ENCODE assay signal across 8 mouse cellular contexts in the genomic region with DNA sequence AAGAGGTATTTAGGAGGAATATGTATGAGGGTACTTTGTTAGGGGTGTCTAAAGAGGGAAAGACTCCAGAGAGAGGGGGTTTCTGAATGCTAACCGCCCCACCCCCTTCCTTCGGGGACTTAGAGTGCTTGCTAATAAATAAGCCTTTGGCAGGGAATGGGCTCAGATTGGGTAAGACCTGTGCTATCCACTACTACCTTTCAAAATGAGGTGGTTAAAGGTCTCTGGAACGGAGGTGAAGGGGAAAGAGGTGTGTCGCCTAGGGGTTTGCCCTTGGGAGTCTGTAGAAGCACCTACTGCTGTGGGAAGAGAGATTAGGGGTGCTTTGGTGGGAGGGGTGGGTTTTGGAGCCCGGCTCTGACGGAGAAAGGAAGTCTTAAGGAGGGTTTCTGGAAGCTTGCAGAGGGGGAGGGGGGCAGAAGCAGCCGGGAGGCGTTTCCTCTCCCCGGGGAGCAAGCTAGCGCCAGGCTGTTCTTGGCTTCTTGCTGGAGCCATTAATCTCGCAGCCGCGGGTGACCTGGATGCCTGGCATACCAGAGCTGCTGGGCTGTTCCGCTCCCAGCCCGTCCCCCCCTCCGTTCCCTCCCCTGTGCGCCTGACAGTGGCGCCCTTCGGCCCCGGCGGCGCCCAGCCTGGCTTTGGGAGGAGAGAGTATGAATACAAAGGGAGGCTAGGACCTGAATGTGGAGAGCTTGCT. TPM values are rescaled to one million over a fixed set of nuclear protein-coding genes. Genes with fewer than 3 reads are reported as not detected.
DNase-seq lines count a peak whose midpoint lies in the region; ATAC-seq and TF ChIP-seq lines count a peak whose summit lies in the region.

No protein-coding gene starts in this region.

- H3K27ac ChIP-seq in ES-E14 (ENCODE audit: insufficient read depth, low read depth, low read length, poor library complexity, severe bottlenecking): peak overlapping the region; percentile 76
- peak overlapping the region; percentile 51; the same call in 1 of the 2 replicates for H3K27ac ChIP-seq in forebrain, postnatal 0 days (ENCODE audit: low read depth, low read length)

- TF ChIP-seq CTCF in forebrain, postnatal 0 days (IDR thresholded peaks at IDR 0.05; ENCODE audit: low read depth): no peak

- in situ Hi-C loops in ES-E14 (cut with MboI; ENCODE audit: low sequenced_read_pairs in 2 of 2, unreplicated experiment in 2 of 2): no loop called here

- H3K4me1 ChIP-seq in ES-E14 (ENCODE audit: control insufficient read depth in 2 of 2, insufficient read depth in 2 of 2, low read length in 2 of 2, poor library complexity in 1 of 2): peaks cover 7 to 56% of the 10 kb centered on the region in 2 experiments; a peak in 3 of 4 replicates
- peaks cover 30% of the 10 kb centered on the region for H3K4me1 ChIP-seq in forebrain, postnatal 0 days (ENCODE audit: insufficient read depth)

- H3K36me3 ChIP-seq in ES-E14 (ENCODE audit: control insufficient read depth, insufficient read depth, low read length, poor library complexity, severe bottlenecking): peaks cover 79% of the 10 kb centered on the region
- H3K36me3 ChIP-seq in forebrain, postnatal 0 days (ENCODE audit: insufficient read depth): peaks cover 81% of the 10 kb centered on the region

- ATAC-seq in forebrain, postnatal 0 days: peak; percentile 44

- peak overlapping the region; percentile 33; the same call in 1 of the 2 replicates for H3K9ac ChIP-seq in ES-E14 (ENCODE audit: insufficient read depth, low read depth, low read length, poor library complexity, severe bottlenecking)
- peak overlapping the region; percentile 19 for H3K9ac ChIP-seq in forebrain, postnatal 0 days

- H3K4me3 ChIP-seq in ES-E14 (ENCODE audit: insufficient read depth in 1 of 2, low read depth in 1 of 2, low read length in 2 of 2, poor library complexity in 1 of 2, severe bottlenecking in 1 of 2): peak overlapping the region; percentile 4 to 28; a peak in 2 of 4 replicates
- no peak overlapping the region for H3K4me3 ChIP-seq in forebrain, postnatal 0 days (ENCODE audit: low read depth, low read length)

- H3K27me3 ChIP-seq in forebrain, postnatal 0 days (ENCODE audit: insufficient read depth, low read length): no peaks in the 10 kb centered on the region

- intact Hi-C loops in heart, postnatal 25 days (cut with DNase I): loop anchor here (2.0 kb wide), 1 partner anchor 53 kb away; no protein-coding TSS in a partner anchor

- WGBS in forebrain, postnatal 0 days: 4% methylated on average over 20 of the region's 22 CpGs

- DNase-seq in ES-E14 (ENCODE audit: low read depth, low spot score): peak; percentile 92
- peak; percentile 53 to 68 for DNase-seq in cerebellum, adult 18-20 months
- DNase-seq in forebrain, postnatal 0 days: peak; percentile 63
- peak; percentile 86 for DNase-seq in heart, postnatal 25 days (ENCODE audit: low spot score)
- DNase-seq in layer of hippocampus, adult 9-11 months: peak; percentile 69
- DNase-seq in lung, postnatal 14 days: peak; percentile 92
- peak; percentile 58 for DNase-seq in right cerebral cortex, postnatal 14 days
- DNase-seq in thymus, postnatal 10 days (ENCODE audit: low spot score in 2 of 2): no peak

- H3K9me3 ChIP-seq in ES-E14 (ENCODE audit: control insufficient read depth, insufficient read depth, low read depth, low read length): no peaks in the 10 kb centered on the region
- H3K9me3 ChIP-seq in forebrain, postnatal 0 days (ENCODE audit: low read length): no peaks in the 10 kb centered on the region

- H3K4me2 ChIP-seq in forebrain, postnatal 0 days (ENCODE audit: low read depth): peak overlapping the region; percentile 28

TF ChIP-seq in ES-E14, 5 proteins besides CTCF, POLR2A, EP300 and RAD21:
- peak; percentile 47; the same call in 1 of the 2 replicates for TF ChIP-seq HCFC1 (IDR thresholded peaks at IDR 0.05; ENCODE audit: borderline replicate concordance, insufficient read depth, low read length)
- TF ChIP-seq CHD2 (IDR thresholded peaks at IDR 0.05; ENCODE audit: low read depth, low read length): no peak

RNA-seq across cellular contexts. Expression of a gene that starts 9.6 kb away (rescaled TPM):
- total RNA-seq in ES-E14 (2012; rRNA removed): 103 and 161 TPM in 2 replicates
- total RNA-seq in forebrain, postnatal 0 days (2014; rRNA removed): 85.8 and 106 TPM in 2 replicates
- 24.8 and 27.6 TPM in 2 replicates for polyA plus RNA-seq in forebrain, postnatal 0 days (2015; fragmentation: Nextera tagmentation; extraction: Ambion mirVana)
- total RNA-seq in heart, postnatal 25 days (2021): 10 to 100 TPM; 56.4 to 59.5 TPM

Comparison
In these comparisons a context has a peak if more than half of its experiments do, and no peak if none do; other contexts are left out.
1. DNase-seq: peak in ES-E14 (single experiment), cerebellum, adult 18-20 months (2 of 2), forebrain, postnatal 0 days (single experiment), heart, postnatal 25 days (single experiment), layer of hippocampus, adult 9-11 months (single experiment), lung, postnatal 14 days (single experiment) and right cerebral cortex, postnatal 14 days (single experiment); none in thymus, postnatal 10 days (0 of 2).